Mouse (Mus musculus) kidney, embryonic 15.5 days (tissue): ENCODE data around the gene Gm14226. TPM values are rescaled to one million over a fixed set of nuclear protein-coding genes. Genes with fewer than 3 reads are reported as not detected.
"Not testable (repeated sequence)": the region's sequence is repeated elsewhere in the genome, so short reads cannot be mapped to it uniquely, and the experiment has no call there.

Source experiments
- ATAC-seq: fragments of 200-750 bp; cut with Nextera tagmentation; replicated peaks from 2 replicates; pipeline ENCODE4 v1.8.0; 2017; ENCODE audit warnings: moderate TSS enrichment; ENCODE audit not compliant: low FRiP score
- H3K27ac ChIP-seq: fragments of 300-500 bp; sonication (generic); 2 replicates; pipeline ENCODE4 v1.5.1; 2015; ENCODE audit warnings: mild to moderate bottlenecking, inconsistent platforms
- H3K27me3 ChIP-seq: fragments of 300-500 bp; sonication (generic); 2 replicates; pipeline ENCODE4 v1.6.1; 2015; ENCODE audit warnings: inconsistent platforms
- H3K36me3 ChIP-seq: fragments of 300-500 bp; sonication (generic); 2 replicates; pipeline ENCODE4 v1.6.1; 2015; ENCODE audit warnings: inconsistent platforms
- H3K4me1 ChIP-seq: fragments of 300-500 bp; sonication (generic); 2 replicates; pipeline ENCODE4 v1.6.1; 2015; ENCODE audit warnings: inconsistent platforms
- H3K4me2 ChIP-seq: fragments of 300-500 bp; sonication (generic); 2 replicates; pipeline ENCODE4 v1.6.1; 2015; ENCODE audit warnings: moderate library complexity, mild to moderate bottlenecking, inconsistent platforms
- H3K4me3 ChIP-seq: fragments of 300-500 bp; sonication (generic); replicated peaks from 2 replicates; pipeline ENCODE4 v1.5.1; 2015; ENCODE audit warnings: mild to moderate bottlenecking, inconsistent platforms
- H3K9ac ChIP-seq: fragments of 300-500 bp; sonication (generic); 2 replicates; pipeline ENCODE4 v1.6.1; 2015; ENCODE audit warnings: mild to moderate bottlenecking, inconsistent platforms
- H3K9me3 ChIP-seq: fragments of 300-500 bp; sonication (generic); replicated peaks from 2 replicates; pipeline ENCODE4 v1.6.1; 2016; ENCODE audit warnings: inconsistent platforms
- WGBS: fragments of 180-500 bp; shearing (Covaris S2); methylation state at CpG from one replicate; pipeline ENCODE4 v1.1.7; 2015; ENCODE audit warnings: mixed read lengths; 5-methylcytosine and 5-hydroxymethylcytosine counted together
- polyA plus RNA-seq: library from polyadenylated mRNA; unstranded; fragments of >200 nt; fragmentation: Nextera tagmentation; extraction: Ambion mirVana; gene quantifications from 2 replicates; pipeline ENCODE4 v1.2.1, GENCODE M21; 2015

The Gm14226 gene
- 1.5 and 2.0 TPM in 2 replicates for polyA plus RNA-seq

- 1% methylated on average over 24 of the region's 26 CpGs for WGBS
- Histone ChIP-seq H3K27ac (peak within 1 kb of the TSS; percentile 89), H3K27me3 (peaks cover 13% of the 10 kb centered on the region; the same call in 1 of the 2 replicates), H3K4me1 (peaks cover 12% of the 10 kb centered on the region), H3K4me3 (peak within 1 kb of the TSS; percentile 53), H3K4me2 (peak within 1 kb of the TSS; percentile 91), H3K9ac (peak within 1 kb of the TSS; percentile 51)
- not testable (repeated sequence) for H3K36me3 ChIP-seq, ATAC-seq, H3K9me3 ChIP-seq
Observed at GRCm38 (mm10) chr2:155018251-155018755, at the start of gene Gm14226. Gm14226 (plus strand) TSS chr2:155018266.

DNA sequence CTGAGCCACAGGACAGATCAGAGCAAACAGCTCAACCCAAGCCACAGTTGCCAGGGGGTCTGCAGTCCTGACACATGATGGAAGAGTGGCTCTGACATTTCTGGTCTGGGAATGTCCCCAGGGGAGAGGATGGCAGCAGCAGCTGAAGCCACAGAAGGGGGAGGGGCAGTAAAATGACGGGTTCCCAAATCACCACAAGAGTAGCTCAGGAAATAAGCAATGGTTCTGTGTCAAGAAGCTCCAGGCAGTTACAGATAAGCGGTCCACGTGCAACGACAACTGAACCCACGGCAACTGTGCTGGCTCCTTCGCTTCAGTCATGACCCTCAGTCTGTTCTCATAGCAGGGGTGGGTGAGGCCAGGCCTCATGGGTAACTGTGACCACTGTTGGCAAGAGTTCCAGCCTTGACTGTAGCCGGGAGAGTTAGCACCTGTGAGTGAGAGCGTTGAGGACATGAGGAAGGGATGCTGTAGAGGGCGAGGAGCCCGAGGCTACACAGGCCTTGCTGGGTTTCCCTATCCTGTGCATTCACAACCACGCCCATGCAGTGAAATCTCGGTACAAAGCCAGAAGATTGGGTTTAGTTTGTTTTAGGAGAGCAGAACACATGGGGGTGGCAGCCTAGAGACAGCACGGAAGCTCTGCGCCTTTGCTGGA lies 48.2 kb upstream of the Gm14226 start:
- not testable (repeated sequence) for H3K27me3 ChIP-seq, ATAC-seq, H3K4me1 ChIP-seq, H3K36me3 ChIP-seq, H3K9me3 ChIP-seq, H3K4me3 ChIP-seq, H3K4me2 ChIP-seq, H3K27ac ChIP-seq, H3K9ac ChIP-seq
- 72% methylated on average over 14 of the region's 14 CpGs for WGBS

GRCm38 (mm10) chr2:154971919-154972692 lies 46.0 kb upstream of the Gm14226 start:
- Histone ChIP-seq H3K4me1 (no peaks in the 10 kb centered on the region), H3K27ac (no peak overlapping the region), H3K36me3 (no peaks in the 10 kb centered on the region), H3K9me3 (no peaks in the 10 kb centered on the region), H3K27me3 (no peaks in the 10 kb centered on the region), H3K4me2 (no peak overlapping the region), H3K9ac (no peak overlapping the region), H3K4me3 (no peak overlapping the region)
- no peak for ATAC-seq
- WGBS, result 71% methylated on average over 18 of the region's 18 CpGs

GRCm38 (mm10) chr2:154972981-154973380 lies 45.1 kb upstream of the Gm14226 start:
- H3K4me3 ChIP-seq, result no peak overlapping the region
- H3K9ac ChIP-seq, result no peak overlapping the region
- 82% methylated on average over 5 of the region's 5 CpGs for WGBS
- H3K9me3 ChIP-seq, result no peaks in the 10 kb centered on the region
- H3K27ac ChIP-seq, result no peak overlapping the region
- no peak for ATAC-seq
- no peaks in the 10 kb centered on the region for H3K4me1 ChIP-seq
- H3K27me3 ChIP-seq, result no peaks in the 10 kb centered on the region
- no peaks in the 10 kb centered on the region for H3K36me3 ChIP-seq
- H3K4me2 ChIP-seq, result no peak overlapping the region

DNA sequence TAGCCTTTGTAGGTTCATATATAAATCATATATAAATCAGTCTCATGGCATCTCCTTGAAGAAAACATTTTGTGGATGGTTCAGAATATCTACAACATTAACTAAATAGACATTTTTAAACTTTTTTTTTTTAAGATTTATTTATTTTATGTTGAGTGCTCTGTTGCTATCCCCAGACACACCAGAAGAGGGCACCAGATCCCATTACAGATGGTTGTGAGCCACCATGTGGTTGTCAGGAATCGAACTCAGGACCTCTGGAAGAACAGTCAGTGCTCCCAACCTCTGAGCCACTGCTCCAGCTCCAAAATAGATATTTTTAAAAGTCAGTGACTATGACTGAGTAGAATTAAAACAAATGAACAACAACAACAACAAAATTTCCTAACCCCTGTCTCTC lies 31.5 kb upstream of the Gm14226 start:
- H3K4me3 ChIP-seq, result no peak overlapping the region
- no peak overlapping the region for H3K27ac ChIP-seq
- WGBS, result 79% methylated on average over 1 of the region's 1 CpGs
- H3K36me3 ChIP-seq, result no peaks in the 10 kb centered on the region
- H3K27me3 ChIP-seq, result no peaks in the 10 kb centered on the region
- no peaks in the 10 kb centered on the region for H3K4me1 ChIP-seq
- no peak for ATAC-seq
- no peak overlapping the region for H3K4me2 ChIP-seq
- H3K9ac ChIP-seq, result no peak overlapping the region
- no peaks in the 10 kb centered on the region for H3K9me3 ChIP-seq

GRCm38 (mm10) chr2:154991411-154991810 lies 26.7 kb upstream of the Gm14226 start:
- H3K4me2 ChIP-seq, result no peak overlapping the region
- no peaks in the 10 kb centered on the region for H3K4me1 ChIP-seq
- no peak overlapping the region for H3K27ac ChIP-seq
- no peak overlapping the region for H3K9ac ChIP-seq
- H3K27me3 ChIP-seq, result no peaks in the 10 kb centered on the region
- 75% methylated on average over 8 of the region's 8 CpGs for whole genome bisulfite sequencing
- no peaks in the 10 kb centered on the region for H3K9me3 ChIP-seq
- ATAC-seq, result no peak
- no peak overlapping the region for H3K4me3 ChIP-seq
- H3K36me3 ChIP-seq, result no peaks in the 10 kb centered on the region

DNA sequence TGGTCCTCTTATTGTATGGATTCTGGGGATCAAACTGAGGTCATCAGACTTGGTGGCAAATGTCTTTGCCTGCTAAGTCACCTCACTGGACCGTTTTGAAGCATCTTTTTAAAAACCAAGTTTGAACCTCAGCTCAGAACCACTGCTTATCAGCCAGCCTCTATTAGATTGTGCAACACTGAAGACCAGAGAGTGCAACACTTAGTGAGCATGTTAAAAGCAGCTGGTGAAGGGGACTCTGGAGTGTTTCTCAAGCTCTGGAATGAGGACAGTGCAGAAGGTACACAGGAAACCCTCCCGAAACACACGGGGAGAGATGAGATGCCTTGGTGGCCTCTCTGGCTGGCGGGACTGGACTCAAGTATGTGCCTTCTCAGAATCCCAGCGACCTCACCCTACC lies 26.0 kb upstream of the Gm14226 start:
- Histone ChIP-seq H3K36me3 (no peaks in the 10 kb centered on the region), H3K9me3 (no peaks in the 10 kb centered on the region), H3K9ac (no peak overlapping the region), H3K27me3 (no peaks in the 10 kb centered on the region), H3K4me1 (no peaks in the 10 kb centered on the region), H3K4me3 (no peak overlapping the region), H3K27ac (no peak overlapping the region), H3K4me2 (no peak overlapping the region)
- WGBS, result 82% methylated on average over 5 of the region's 5 CpGs
- ATAC-seq, result no peak

- ATAC-seq, result no peak
- H3K4me1 ChIP-seq, result no peaks in the 10 kb centered on the region
- H3K4me3 ChIP-seq, result no peak overlapping the region
- no peak overlapping the region for H3K4me2 ChIP-seq
- H3K9me3 ChIP-seq, result no peaks in the 10 kb centered on the region
- H3K27me3 ChIP-seq, result no peaks in the 10 kb centered on the region
- 93% methylated on average over 11 of the region's 11 CpGs for whole genome bisulfite sequencing
- H3K27ac ChIP-seq, result no peak overlapping the region
- no peaks in the 10 kb centered on the region for H3K36me3 ChIP-seq
- H3K9ac ChIP-seq, result no peak overlapping the region
Observed at GRCm38 (mm10) chr2:155005491-155005890, 12.6 kb upstream of the Gm14226 start.

DNA sequence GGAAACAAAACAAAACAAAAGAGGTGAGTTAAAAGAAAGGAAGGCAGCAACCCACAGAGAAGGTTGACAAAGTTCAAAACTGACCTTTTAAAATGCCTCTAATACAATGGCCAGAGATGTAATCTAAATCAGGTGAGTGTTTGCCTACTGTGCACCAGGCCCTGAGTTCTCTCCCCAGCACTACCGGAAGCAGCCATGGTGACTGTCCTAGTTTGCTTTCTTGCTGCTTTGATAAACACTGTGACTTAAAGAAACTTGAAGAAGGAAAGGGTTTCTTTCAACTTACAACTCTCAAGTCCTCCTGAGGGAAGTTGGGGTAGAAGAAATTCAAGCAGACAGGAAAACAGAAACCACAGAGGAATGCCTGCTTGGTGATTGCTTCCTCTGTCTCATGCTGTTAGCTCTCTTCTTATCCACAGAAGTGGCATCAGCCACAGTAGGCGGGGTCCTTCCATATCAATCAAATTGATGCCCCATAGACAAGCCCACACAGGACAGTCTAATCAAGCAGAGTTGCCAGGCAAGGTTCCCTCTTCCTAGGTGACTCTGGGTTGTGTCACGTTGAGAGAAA lies 6.9 kb upstream of the Gm14226 start:
- H3K27ac ChIP-seq, result no peak overlapping the region
- no peak for ATAC-seq
- 45% methylated on average over 3 of the region's 3 CpGs for WGBS
- H3K9me3 ChIP-seq, result no peaks in the 10 kb centered on the region
- no peak overlapping the region for H3K4me3 ChIP-seq
- H3K9ac ChIP-seq, result no peak overlapping the region
- no peaks in the 10 kb centered on the region for H3K36me3 ChIP-seq
- 0 out of 2 replicates have a peak, but pooled peaks cover 4% of the 10 kb centered on the region for H3K4me1 ChIP-seq
- no peak overlapping the region for H3K4me2 ChIP-seq
- H3K27me3 ChIP-seq, result peaks cover 3% of the 10 kb centered on the region; the same call in 1 of the 2 replicates

GRCm38 (mm10) chr2:155012991-155013390 lies 5.1 kb upstream of the Gm14226 start:
- H3K27ac ChIP-seq, result no peak overlapping the region
- 75% methylated on average over 6 of the region's 6 CpGs for WGBS

GRCm38 (mm10) chr2:155016751-155017150 lies 1.3 kb upstream of the Gm14226 start:
- WGBS, result 33% methylated on average over 6 of the region's 9 CpGs
- not testable (repeated sequence) for H3K9me3 ChIP-seq, H3K27ac ChIP-seq, ATAC-seq, H3K4me2 ChIP-seq, H3K9ac ChIP-seq, H3K4me3 ChIP-seq, H3K36me3 ChIP-seq
- H3K27me3 ChIP-seq, result peaks cover 11% of the 10 kb centered on the region; the same call in 1 of the 2 replicates
- H3K4me1 ChIP-seq, result peaks cover 12% of the 10 kb centered on the region

More at GRCm38 (mm10) chr2:155012991-155013390, 5.1 kb upstream of the Gm14226 start:
- Histone ChIP-seq H3K9me3 (no peaks in the 10 kb centered on the region), H3K4me1 (0 out of 2 replicates have a peak, but pooled peaks cover 4% of the 10 kb centered on the region), H3K9ac (no peak overlapping the region), H3K36me3 (no peaks in the 10 kb centered on the region), H3K4me2 (no peak overlapping the region), H3K27me3 (peaks cover 3% of the 10 kb centered on the region; the same call in 1 of the 2 replicates), H3K4me3 (no peak overlapping the region)
- no peak for ATAC-seq
